Mouse (Mus musculus) gastrocnemius, adult 18-20 months (tissue): ENCODE data around the gene Frmd4a. TPM values are rescaled to one million over a fixed set of nuclear protein-coding genes. Genes with fewer than 3 reads are reported as not detected.
A peak's percentile ranks its signal among the peaks of the same experiment; 100 is the strongest.
"Not testable (repeated sequence)": the region's sequence is repeated elsewhere in the genome, so short reads cannot be mapped to it uniquely, and the experiment has no call there.

Experiments
- DNase-seq: peaks from one replicate; pipeline ENCODE4 v3.0.0; 2021; ENCODE audit warnings: low spot score
- total RNA-seq, 2 experiments: library from RNA; stranded (reverse); gene quantifications; 2 replicates each; pipeline ENCODE4 v1.2.3; 2021

The Frmd4a gene
- total RNA-seq, 2 experiments from 2014 or later = 2.6 to 3.6 TPM

- peak; percentile 43 for DNase-seq
Observed at GRCm38 (mm10) chr2:4334201-4334600, 316.7 kb downstream of the Frmd4a start.

DNA sequence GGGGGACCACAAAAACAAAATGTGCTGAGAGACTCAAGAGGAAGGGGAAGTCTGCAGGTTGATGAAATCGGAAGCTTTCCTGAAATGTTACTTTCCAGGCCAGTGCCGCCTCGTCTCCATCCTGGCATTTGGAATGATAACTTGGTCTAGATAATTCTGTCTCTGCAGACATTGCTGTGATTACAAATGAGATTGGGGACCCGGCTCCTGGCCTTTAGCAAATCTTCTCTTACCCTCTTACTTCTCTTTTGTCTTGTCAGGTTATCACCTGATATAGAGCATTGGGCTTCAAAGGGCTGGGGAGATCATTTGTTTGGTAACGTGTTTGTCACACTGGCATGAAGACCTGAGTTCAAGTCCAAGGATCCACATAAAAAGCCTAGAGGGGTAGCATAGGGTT, 317.4 kb downstream of the Frmd4a start:
- no peak for DNase-seq

DNA sequence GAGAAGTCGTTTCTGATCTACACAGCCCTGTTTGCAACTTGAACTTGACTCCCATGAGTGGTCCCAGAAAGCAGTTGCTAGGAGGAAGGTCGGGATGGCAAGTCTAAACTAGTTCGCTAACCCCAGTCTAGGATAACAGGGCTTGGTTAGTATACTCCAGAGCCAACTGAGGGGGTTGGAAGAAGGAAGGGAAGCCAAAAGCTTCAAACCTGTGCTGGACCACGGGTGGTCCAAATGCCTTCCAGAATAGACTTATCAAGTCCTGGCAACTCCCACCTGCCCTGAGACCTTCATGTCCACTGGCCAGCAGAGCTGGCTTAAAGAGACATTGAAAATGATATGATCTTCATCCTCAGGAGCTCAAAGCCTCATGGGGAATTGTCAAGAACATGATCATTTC, 318.4 kb downstream of the Frmd4a start:
- no peak for DNase-seq

DNA sequence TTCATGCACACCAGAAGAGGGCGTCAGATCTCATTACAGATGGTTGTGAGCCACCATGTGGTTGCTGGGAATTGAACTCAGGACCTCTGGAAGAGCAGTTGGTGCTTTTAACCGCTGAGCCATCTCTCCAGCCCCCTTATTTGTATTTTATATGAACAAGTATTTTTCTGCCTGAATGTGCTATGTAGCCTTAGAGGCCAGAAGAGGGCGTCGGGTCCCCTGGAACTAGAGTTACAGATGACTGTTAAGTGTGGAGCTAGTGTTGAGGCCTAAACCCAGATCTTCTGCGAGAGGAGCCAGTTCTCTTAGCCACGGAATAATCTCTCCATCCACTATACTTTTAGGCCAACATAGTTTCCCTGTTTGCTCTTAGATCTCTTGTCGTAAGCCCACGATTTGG, 320.8 kb downstream of the Frmd4a start:
- DNase-seq = not testable (repeated sequence)

- no peak for DNase-seq
Observed at GRCm38 (mm10) chr2:4339128-4339527, 321.6 kb downstream of the Frmd4a start.

DNA sequence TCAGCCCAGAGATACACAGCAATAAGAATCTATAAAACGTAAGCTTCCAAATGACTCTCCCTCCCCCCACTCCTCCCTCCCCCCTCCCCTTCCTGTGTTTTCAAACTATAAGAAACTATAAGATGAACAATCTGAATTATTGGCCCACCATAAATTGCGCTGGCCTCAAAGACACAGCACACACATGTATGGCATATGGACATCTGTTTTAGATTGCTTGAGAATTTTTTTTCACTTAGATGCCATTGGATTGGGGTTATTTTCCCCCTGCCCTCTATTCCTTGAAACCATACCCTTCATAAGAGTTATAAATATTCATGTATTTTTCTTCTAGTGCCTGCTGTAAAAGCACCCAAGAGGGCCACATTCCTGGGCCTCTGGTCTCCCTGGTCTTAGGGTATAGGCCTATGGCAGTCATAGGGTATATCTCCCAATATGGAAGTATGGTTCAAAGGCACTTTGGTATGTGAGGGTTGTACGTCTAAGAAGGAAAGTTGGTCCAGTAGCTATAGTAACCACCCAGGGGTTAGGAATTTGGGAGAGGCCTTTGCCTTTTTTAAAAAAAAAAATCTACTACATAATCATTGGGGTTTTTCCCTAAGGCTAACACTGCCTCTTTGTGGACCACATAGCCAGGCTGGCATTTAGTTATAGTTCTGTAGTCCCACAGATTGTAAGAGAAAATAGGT, 322.2 kb downstream of the Frmd4a start:
- no peak for DNase-seq

DNA sequence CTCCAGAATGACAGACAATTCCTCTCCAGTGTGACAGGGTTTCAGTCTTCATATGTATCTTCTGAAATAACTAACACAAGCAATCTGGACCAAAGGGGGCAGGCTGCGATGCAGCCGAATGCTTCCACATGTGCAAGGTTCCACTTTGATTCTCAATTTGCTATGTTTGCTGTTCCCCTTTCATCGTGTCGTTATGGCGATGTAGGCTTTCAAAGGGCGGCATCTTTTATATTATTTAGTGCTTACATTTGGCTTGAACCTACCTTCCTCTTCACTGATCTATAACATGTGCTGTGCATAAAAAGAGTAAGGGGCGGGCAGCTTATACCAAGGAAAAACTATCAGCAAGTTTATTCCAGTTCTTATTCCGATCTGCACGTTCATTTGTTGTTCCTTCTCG, 322.9 kb downstream of the Frmd4a start:
- DNase-seq = no peak

GRCm38 (mm10) chr2:4341141-4341540, 323.6 kb downstream of the Frmd4a start:
- no peak for DNase-seq

GRCm38 (mm10) chr2:4342005-4342404, 324.5 kb downstream of the Frmd4a start:
- peak; percentile 15 for DNase-seq

DNA sequence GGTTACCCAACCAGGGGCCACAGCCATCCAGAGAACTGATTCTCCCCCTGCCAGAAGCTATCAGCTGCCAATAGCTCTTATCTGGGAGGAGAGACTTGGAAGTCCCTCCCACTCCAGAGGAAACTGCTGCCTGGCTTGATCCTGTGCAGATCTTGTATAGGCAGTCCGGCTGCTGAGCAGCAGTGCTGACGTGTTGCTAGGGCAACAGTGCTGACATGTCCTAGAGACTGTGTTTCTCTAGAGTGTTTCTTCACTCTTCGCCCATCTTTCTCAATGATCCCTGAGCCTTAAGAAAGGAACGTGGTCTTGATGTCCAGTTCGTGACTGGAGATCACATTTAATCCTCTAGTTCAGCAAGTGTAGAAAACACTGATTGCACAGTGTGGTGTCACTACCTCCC, 326.9 kb downstream of the Frmd4a start:
- no peak for DNase-seq

DNA sequence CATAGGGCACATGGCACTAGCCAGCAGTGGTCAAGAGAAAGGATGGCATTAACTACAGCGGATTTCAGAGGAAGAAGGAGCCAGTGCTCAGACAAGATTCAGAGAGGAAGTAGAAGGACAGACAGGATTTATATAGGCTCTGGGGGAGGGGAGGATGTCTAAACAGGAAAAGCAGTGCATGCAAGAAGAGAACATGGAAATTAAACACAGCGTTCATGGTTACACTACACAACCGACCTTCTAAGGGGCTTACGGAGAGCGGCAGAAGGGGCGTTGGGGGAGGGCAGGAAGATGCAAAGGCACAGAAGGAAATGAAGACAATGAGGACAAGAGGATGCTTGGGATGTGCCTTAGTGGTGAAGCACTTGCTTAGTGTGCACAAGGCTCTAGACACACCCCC, 328.7 kb downstream of the Frmd4a start:
- no peak for DNase-seq

GRCm38 (mm10) chr2:4346953-4347352, 329.4 kb downstream of the Frmd4a start:
- no peak for DNase-seq

- DNase-seq = no peak
Observed at GRCm38 (mm10) chr2:4347782-4348181, 330.3 kb downstream of the Frmd4a start.

DNA sequence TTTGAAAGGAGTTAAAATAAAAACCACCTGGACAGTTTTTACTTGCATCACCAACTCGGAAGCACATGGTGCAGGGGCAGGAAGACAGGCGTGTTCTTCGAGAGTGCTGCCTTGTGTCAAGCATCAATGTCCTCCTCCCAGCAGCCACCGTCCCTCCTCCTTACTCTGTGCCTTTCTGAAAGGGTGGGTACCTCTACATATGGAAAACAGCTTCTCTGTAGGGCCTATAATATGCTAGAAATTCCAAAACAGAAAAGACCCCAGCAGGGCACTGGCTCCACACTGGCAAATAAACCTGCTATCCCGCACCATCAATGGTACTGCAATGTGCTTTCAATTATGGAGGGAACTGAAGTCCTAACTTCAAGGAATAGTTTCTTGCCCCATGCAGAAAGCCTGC, 331.0 kb downstream of the Frmd4a start:
- DNase-seq = no peak

- DNase-seq = no peak
Observed at GRCm38 (mm10) chr2:4356812-4357384, 339.4 kb downstream of the Frmd4a start.

- peak; percentile 27 for DNase-seq
Observed at GRCm38 (mm10) chr2:4361981-4362834, 344.7 kb downstream of the Frmd4a start.

DNA sequence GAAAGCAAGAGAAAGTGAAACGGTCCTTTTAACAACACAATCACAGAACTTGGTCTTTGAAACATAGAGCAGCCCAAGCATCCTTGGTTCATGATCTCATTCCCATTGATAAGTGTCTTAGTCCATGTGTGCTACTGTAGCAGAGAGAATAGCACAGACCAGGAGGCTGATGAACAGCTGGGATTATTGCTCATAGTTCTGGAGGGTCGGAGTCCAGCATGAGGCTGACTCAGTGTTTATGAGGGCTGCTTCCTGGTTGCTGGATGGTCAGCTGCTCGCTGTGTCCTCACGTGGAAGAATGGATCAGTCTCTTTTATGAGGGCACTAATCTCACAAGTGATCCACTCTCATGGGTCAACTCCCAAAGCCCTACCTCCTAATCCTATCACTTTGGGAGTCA, 347.4 kb downstream of the Frmd4a start:
- DNase-seq = no peak

DNA sequence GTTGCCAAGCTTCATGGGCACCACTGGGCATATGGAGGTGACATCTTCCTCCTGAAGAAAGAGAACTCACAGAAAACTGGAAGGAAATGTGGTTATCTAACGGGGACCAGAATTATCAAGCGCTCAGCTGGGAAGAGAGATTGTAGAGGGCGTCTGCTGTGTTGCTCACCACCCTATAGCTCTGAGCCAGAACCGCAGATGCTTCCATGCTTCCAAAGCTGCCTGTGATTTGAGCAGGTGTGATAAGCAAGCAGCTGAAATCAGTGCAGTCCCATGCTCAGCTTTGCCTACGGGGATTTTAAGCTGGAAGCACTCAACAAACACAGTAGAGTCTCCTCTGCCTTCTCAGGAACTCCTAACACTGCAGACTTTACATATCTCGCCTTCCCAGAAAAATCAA, 351.0 kb downstream of the Frmd4a start:
- no peak for DNase-seq

DNA sequence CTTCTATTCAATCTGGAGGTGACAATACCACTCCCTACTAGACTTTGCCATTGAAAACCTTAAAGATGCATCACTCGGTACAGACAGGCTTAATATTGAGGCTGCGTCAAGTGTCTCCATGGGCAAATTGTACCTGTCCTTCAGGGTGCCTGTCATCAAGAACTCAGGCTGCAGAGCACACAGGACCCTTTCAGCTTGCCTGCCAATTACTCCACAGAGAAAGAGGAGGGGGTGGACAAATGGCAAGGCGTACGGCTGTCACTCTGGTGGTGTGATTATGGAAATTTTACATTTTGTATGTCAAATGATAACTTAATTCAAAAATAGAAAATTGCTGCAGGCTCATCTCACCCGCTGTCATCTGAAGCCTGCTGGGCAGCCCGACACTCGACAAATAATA, 353.0 kb downstream of the Frmd4a start:
- DNase-seq = no peak

DNA sequence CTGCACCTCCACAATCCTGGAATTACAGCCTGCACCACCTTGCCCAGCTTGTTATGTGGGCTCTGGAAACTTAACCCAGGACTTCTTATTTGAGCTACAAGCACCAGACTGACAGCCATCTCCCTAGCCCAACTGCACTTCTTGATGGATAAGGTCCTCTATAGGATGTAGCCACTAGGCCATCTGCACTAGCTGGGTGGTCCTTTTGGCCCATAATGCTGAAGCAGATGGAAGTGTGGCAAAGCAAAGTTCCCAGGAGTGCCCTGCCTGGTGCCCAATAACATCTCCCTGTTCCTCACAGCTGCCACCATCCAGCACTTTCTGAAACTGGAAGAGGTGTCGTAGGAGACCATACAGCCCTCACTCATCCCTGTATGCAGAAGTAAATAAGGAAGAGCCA, 353.8 kb downstream of the Frmd4a start:
- no peak for DNase-seq

DNA sequence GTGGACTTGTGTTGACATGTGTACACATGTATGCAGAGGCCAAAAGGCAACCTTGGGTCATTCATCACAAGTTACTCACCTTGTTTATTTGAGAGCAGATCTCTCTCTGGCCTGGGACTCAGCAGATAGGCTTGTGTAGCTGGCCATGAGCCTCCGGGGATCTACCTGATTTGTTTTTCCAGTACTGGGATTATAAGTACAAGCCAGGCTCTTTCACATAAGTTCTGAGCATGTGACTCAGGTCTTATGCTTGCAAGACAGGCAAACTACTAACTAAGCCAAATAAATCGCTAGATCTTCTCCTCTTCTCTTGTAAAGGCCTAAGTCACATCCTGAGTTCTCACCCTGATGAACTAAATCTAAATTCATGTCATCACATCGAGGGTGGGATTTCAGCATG, 361.3 kb downstream of the Frmd4a start:
- no peak for DNase-seq

DNA sequence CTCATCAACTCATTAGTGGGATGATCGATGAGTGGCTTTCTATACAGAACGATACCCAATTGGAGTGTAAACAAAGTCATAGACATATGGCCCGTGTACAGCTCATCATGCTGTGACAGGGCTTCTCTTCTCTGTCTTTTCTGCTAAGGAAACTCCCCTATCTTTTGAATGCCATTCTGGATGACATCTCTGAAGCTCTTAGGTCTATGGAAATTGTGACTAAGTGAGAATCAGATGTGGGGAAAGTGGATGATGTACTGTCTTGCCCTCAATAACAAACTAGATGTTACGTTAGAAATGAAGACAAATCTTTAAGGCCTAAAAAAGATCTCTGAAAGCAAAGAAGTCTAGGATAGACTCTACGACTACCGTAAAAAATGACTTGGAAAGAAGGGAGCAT, 362.9 kb downstream of the Frmd4a start:
- DNase-seq = no peak

GRCm38 (mm10) chr2:4380926-4381325, 363.4 kb downstream of the Frmd4a start:
- DNase-seq = no peak
